10 mouse cellular contexts compared by ENCODE assay signal in genomic region chr3:89347916-89348315, GRCm38 (mm10). TPM values are rescaled to one million over a fixed set of nuclear protein-coding genes. Genes with fewer than 3 reads are reported as not detected.
DNase-seq lines count a peak whose midpoint lies in the region; ATAC-seq and TF ChIP-seq lines count a peak whose summit lies in the region.
"Had no signal": no experiment of that assay in that cellular context is flagged by ENCODE, and none has a peak within 500 bp of the region (broad histone marks: within the 10 kb centered on the region; RNA-seq: fewer than 3 reads in every experiment).

No protein-coding gene starts in this region.

- no peak for ATAC-seq in heart, embryonic 13.5 days (ENCODE audit: extremely low read depth, insufficient number of reproducible peaks, low FRiP score, low TSS enrichment)
- no peak for ATAC-seq in megakaryocyte-erythroid progenitor cell, adult 5-6 weeks (replicated peaks; ENCODE audit: low FRiP score, low TSS enrichment, poor library complexity, severe bottlenecking)
- ATAC-seq in frontal cortex, adult (ENCODE audit: low TSS enrichment), result no peak

- H3K27me3 ChIP-seq in kidney, adult 2 months (replicated peaks; ENCODE audit: control insufficient read depth, insufficient read depth, low read length), result no peaks in the 10 kb centered on the region
- H3K27me3 ChIP-seq in heart, embryonic 13.5 days (replicated peaks), result peaks cover 54% of the 10 kb centered on the region
- H3K27me3 ChIP-seq in limb, embryonic 10.5 days (ENCODE audit: low read depth, poor library complexity, severe bottlenecking), result peaks cover 62% of the 10 kb centered on the region

- DNase-seq in kidney, adult 2 months, result peak; percentile 64
- DNase-seq in kidney, adult 8-10 months, result no peak
- no peak for DNase-seq in limb, embryonic 10.5 days (ENCODE audit: low spot score)
- DNase-seq in testis, postnatal 10 days (ENCODE audit: low spot score), result no peak
- DNase-seq: adrenal gland, postnatal 10 days; gastrocnemius, postnatal 10 days had no signal

- H3K9ac ChIP-seq in heart, embryonic 13.5 days, result peak overlapping the region; percentile 82

- no peaks in the 10 kb centered on the region for H3K9me3 ChIP-seq in heart, embryonic 13.5 days
- no peaks in the 10 kb centered on the region for H3K9me3 ChIP-seq in limb, embryonic 10.5 days (replicated peaks)

- TF ChIP-seq CTCF in kidney, adult 2 months (conservative IDR thresholded peaks at IDR 0.05; ENCODE audit: insufficient read depth, insufficient read length, low read depth, low read length), result no peak

- peaks cover 2% of the 10 kb centered on the region; the same call in 1 of the 2 replicates for H3K4me1 ChIP-seq in kidney, adult 2 months (ENCODE audit: control insufficient read depth, insufficient read depth, low read length)
- H3K4me1 ChIP-seq in brown adipose tissue, adult 24 weeks (ENCODE audit: control insufficient read depth, insufficient read depth, insufficient read length, low read length), result peaks cover 7% of the 10 kb centered on the region; the same call in 1 of the 2 replicates
- peaks cover 24% of the 10 kb centered on the region for H3K4me1 ChIP-seq in heart, embryonic 13.5 days
- peaks cover 36% of the 10 kb centered on the region for H3K4me1 ChIP-seq in limb, embryonic 10.5 days

- H3K4me2 ChIP-seq in heart, embryonic 13.5 days, result peak overlapping the region; percentile 95

- 78% methylated on average over 1 of the region's 1 CpGs for WGBS in kidney, adult 2 months
- 50% methylated on average over 1 of the region's 1 CpGs for WGBS in heart, embryonic 13.5 days
- 50% methylated on average over 1 of the region's 1 CpGs for WGBS in limb, embryonic 10.5 days

- TF ChIP-seq POLR2A in kidney, adult 2 months (IDR thresholded peaks at IDR 0.05; ENCODE audit: low read depth, low read length), result no peak

- H3K36me3 ChIP-seq in kidney, adult 2 months (ENCODE audit: control insufficient read depth, insufficient read depth, low read length), result no peaks in the 10 kb centered on the region
- peaks cover 37% of the 10 kb centered on the region for H3K36me3 ChIP-seq in heart, embryonic 13.5 days
- H3K36me3 ChIP-seq in limb, embryonic 10.5 days, result peaks cover 38% of the 10 kb centered on the region

- H3K4me3 ChIP-seq in kidney, adult 2 months (ENCODE audit: insufficient read depth, low read depth, low read length), result peak overlapping the region; percentile 10; the same call in 1 of the 2 replicates
- peak overlapping the region; percentile 81 for H3K4me3 ChIP-seq in brown adipose tissue, adult 24 weeks (ENCODE audit: insufficient read depth, low read depth, low read length)
- H3K4me3 ChIP-seq in heart, embryonic 13.5 days, result peak overlapping the region; percentile 71; the same call in 1 of the 2 replicates
- H3K4me3 ChIP-seq in limb, embryonic 10.5 days, result peak overlapping the region; percentile 67; the same call in 1 of the 2 replicates

- H3K27ac ChIP-seq in kidney, adult 2 months (ENCODE audit: insufficient read depth, low read depth, low read length), result peak overlapping the region; percentile 45
- peak overlapping the region; percentile 97 for H3K27ac ChIP-seq in brown adipose tissue, adult 24 weeks (replicated peaks; ENCODE audit: low read depth, low read length)
- H3K27ac ChIP-seq in heart, embryonic 13.5 days (replicated peaks), result peak overlapping the region; percentile 68
- H3K27ac ChIP-seq in limb, embryonic 10.5 days, result 0 out of 2 replicates have a peak overlapping the region, but pooled peaks have one; percentile 25

RNA-seq across cellular contexts. Expression of gene Adam15, which starts 1.9 kb away (rescaled TPM):
- 95.1 and 111 TPM in 2 replicates for polyA plus RNA-seq in kidney, adult 2 months (2012; rRNA removed)
- 28.5 and 31.3 TPM in 2 replicates for polyA plus RNA-seq in brown adipose tissue, adult 24 weeks (2012; ENCODE audit: insufficient read depth, insufficient read length, missing spikeins)
- polyA plus RNA-seq in heart, embryonic 13.5 days (2015; fragmentation: Nextera tagmentation; extraction: Ambion mirVana), result 58.3 and 58.9 TPM in 2 replicates
- polyA plus RNA-seq in limb, embryonic 10.5 days (2016; fragmentation: Nextera tagmentation; extraction: Ambion mirVana), result 29.4 TPM in 2 replicates
- total RNA-seq in megakaryocyte-erythroid progenitor cell, adult 5-6 weeks (2014; fragmentation: Nextera tagmentation), result 7.4 and 11.4 TPM in 2 replicates
- total RNA-seq in megakaryocyte-erythroid progenitor cell, adult 5-6 weeks (2017), result 2.3 and 6.4 TPM in 2 replicates

RNA-seq across cellular contexts. Expression of gene Efna4, which starts 10.1 kb away (rescaled TPM):
- 8.2 and 10.4 TPM in 2 replicates for polyA plus RNA-seq in kidney, adult 2 months (2012; rRNA removed)
- 1.3 TPM in 1 of 2 replicates, not detected in the other for polyA plus RNA-seq in brown adipose tissue, adult 24 weeks (2012; ENCODE audit: insufficient read depth, insufficient read length, missing spikeins)
- polyA plus RNA-seq in heart, embryonic 13.5 days (2015; fragmentation: Nextera tagmentation; extraction: Ambion mirVana), result 9.9 and 10.2 TPM in 2 replicates
- 47.4 and 53.4 TPM in 2 replicates for polyA plus RNA-seq in limb, embryonic 10.5 days (2016; fragmentation: Nextera tagmentation; extraction: Ambion mirVana)
- total RNA-seq in megakaryocyte-erythroid progenitor cell, adult 5-6 weeks (2014; fragmentation: Nextera tagmentation), result 0.30 TPM in 1 of 2 replicates, not detected in the other
- total RNA-seq in megakaryocyte-erythroid progenitor cell, adult 5-6 weeks (2017), result 0.30 TPM in 1 of 2 replicates, not detected in the other

RNA-seq across cellular contexts. Expression of gene Dcst2, which starts 13.9 kb away (rescaled TPM):
- 0.38 and 0.41 TPM in 2 replicates for polyA plus RNA-seq in kidney, adult 2 months (2012; rRNA removed)
- polyA plus RNA-seq in brown adipose tissue, adult 24 weeks (2012; ENCODE audit: insufficient read depth, insufficient read length, missing spikeins), result 1.2 and 1.6 TPM in 2 replicates
- 0.08 TPM in 1 of 2 replicates, not detected in the other for polyA plus RNA-seq in heart, embryonic 13.5 days (2015; fragmentation: Nextera tagmentation; extraction: Ambion mirVana)
- polyA plus RNA-seq in limb, embryonic 10.5 days (2016; fragmentation: Nextera tagmentation; extraction: Ambion mirVana), result 0.24 TPM in 1 of 2 replicates, not detected in the other
- not detected in 2 replicates for total RNA-seq in megakaryocyte-erythroid progenitor cell, adult 5-6 weeks (2014; fragmentation: Nextera tagmentation)
- not detected in 2 replicates for total RNA-seq in megakaryocyte-erythroid progenitor cell, adult 5-6 weeks (2017)
- total RNA-seq: gastrocnemius, postnatal 10 days had no signal

RNA-seq across cellular contexts. Expression of gene Dcst1, which starts 17.1 kb away (rescaled TPM):
- 1.8 and 2.2 TPM in 2 replicates for polyA plus RNA-seq in kidney, adult 2 months (2012; rRNA removed)
- polyA plus RNA-seq in brown adipose tissue, adult 24 weeks (2012; ENCODE audit: insufficient read depth, insufficient read length, missing spikeins), result 0.75 TPM in 1 of 2 replicates, not detected in the other
- 0.09 and 0.10 TPM in 2 replicates for polyA plus RNA-seq in heart, embryonic 13.5 days (2015; fragmentation: Nextera tagmentation; extraction: Ambion mirVana)
- 0.25 and 0.30 TPM in 2 replicates for polyA plus RNA-seq in limb, embryonic 10.5 days (2016; fragmentation: Nextera tagmentation; extraction: Ambion mirVana)
- not detected in 2 replicates for total RNA-seq in megakaryocyte-erythroid progenitor cell, adult 5-6 weeks (2014; fragmentation: Nextera tagmentation)
- total RNA-seq in megakaryocyte-erythroid progenitor cell, adult 5-6 weeks (2017), result not detected in 2 replicates

RNA-seq across cellular contexts. Expression of gene Efna3, which starts 25.2 kb away (rescaled TPM):
- 2.4 and 4.2 TPM in 2 replicates for polyA plus RNA-seq in kidney, adult 2 months (2012; rRNA removed)
- polyA plus RNA-seq in brown adipose tissue, adult 24 weeks (2012; ENCODE audit: insufficient read depth, insufficient read length, missing spikeins), result 0.44 TPM in 1 of 2 replicates, not detected in the other
- 1.8 and 1.9 TPM in 2 replicates for polyA plus RNA-seq in heart, embryonic 13.5 days (2015; fragmentation: Nextera tagmentation; extraction: Ambion mirVana)
- polyA plus RNA-seq in limb, embryonic 10.5 days (2016; fragmentation: Nextera tagmentation; extraction: Ambion mirVana), result 13.2 and 18.4 TPM in 2 replicates
- not detected in 2 replicates for total RNA-seq in megakaryocyte-erythroid progenitor cell, adult 5-6 weeks (2014; fragmentation: Nextera tagmentation)
- total RNA-seq in megakaryocyte-erythroid progenitor cell, adult 5-6 weeks (2017), result not detected in 2 replicates
- total RNA-seq: gastrocnemius, postnatal 10 days had no signal

Comparison
In these comparisons a context has a peak if more than half of its experiments do, and no peak if none do; other contexts are left out.
1. H3K27ac ChIP-seq: peak in every context shown above with its lines; median percentile 97 in brown adipose tissue, adult 24 weeks; 68 in heart, embryonic 13.5 days; 45 in kidney, adult 2 months; 25 in limb, embryonic 10.5 days.
2. H3K4me3 ChIP-seq: peak in every context shown above with its lines; median percentile 81 in brown adipose tissue, adult 24 weeks; 71 in heart, embryonic 13.5 days; 67 in limb, embryonic 10.5 days; 10 in kidney, adult 2 months.